Mouse (Mus musculus): ENCODE data around the gene Smim27. TPM values are rescaled to one million over a fixed set of nuclear protein-coding genes. Genes with fewer than 3 reads are reported as not detected.

The Smim27 gene
- 6.5 TPM for polyA plus RNA-seq (2015; fragmentation: Illumina TruSeq; extraction: RNeasy Lipid Tissue Mini Kit (QIAGEN cat#74804); ENCODE audit: insufficient read depth, low read depth, low replicate concordance)

DNA sequence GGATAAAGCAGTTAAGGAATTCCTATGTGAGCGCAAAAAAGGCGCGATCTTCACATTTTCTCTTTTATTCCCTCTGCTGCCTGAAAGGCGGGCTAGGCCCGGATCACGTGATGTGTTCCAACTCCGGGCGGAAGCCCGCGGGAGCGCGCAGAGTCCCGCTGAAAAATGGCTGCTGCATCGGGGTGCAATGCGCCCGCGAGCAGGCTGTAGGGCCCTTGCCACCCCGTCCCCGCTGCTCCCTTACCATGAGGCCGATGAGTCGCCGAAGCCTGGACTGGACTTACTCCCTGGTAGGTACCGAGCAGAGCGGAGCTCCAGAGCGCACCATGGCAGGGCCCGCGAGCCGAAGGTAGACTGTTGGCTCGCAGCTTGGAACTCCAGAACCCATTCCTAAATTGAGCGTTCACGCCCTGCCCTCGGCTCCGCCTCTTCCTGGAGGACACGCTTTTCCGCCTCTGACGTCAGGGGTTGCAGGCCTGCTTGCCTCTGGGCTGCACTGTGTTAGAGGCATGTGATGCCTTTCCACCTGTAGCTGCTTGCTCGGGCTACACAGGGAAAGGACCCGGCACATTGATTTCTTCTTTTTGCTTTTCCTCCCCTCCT is at the start of gene Smim27, which contains the start of gene Topors:
Gene Smim27 (plus strand): TSS at position 150 of the 603 bp plus-strand sequence.
Gene Topors (minus strand): TSS at position 421 of the 603 bp plus-strand sequence.

DNA sequence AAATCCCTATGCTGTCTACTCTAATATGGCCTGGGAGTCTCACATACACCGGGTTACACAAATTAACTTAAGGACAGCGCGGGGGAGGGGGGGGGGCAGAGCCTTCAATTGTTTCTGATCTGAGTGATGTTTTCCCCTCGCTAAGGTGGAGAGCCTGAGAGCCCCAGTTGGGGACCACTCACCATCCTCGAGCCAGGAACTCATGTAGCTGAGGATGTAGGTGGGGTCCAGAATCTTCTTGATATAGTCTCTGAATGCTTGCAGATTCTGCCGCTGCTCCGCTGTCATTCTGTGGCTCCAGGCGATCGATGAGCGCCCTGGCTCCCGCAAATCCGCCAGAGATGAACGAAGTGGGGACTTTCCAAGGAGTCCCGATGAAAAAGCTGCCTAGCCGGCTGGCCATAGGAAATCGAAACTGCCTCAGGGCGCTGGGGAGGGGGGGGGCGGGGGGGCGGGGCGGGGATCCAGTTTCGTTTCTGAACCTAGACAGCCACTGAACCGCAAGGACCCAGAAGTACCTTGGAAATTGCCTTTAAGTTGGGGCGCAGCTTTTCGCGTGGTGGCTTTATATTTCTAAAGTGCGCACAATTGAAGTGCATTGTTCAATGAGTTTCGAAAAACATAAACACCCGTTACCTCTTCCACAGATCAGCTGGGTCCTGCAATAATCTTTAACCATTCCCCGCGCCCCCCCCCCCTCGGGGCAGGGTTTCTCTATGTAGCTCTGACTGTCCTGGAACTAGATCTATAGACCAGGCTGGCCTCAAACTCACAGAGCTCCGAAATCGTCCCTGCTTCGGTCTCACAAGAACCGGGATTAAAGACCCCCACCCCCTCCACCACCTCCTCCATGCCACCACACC is 29.7 kb upstream of the Smim27 start, which contains the start of gene Ddx58:
Gene Ddx58 (minus strand): TSS at position 420 of the 863 bp plus-strand sequence.

GRCm38 (mm10) chr4:40279276-40279900 is 10.0 kb downstream of the Smim27 start, which contains the start of gene Ndufb6:
TSS of gene Ndufb6 (minus strand) at chr4:40279421.

Other genes starting within 250 kb of the Smim27 start
- 7.8 TPM for gene Aco1, start 126.5 kb upstream of the Smim27 start, polyA plus RNA-seq (2015; fragmentation: Illumina TruSeq; extraction: RNeasy Lipid Tissue Mini Kit (QIAGEN cat#74804); ENCODE audit: insufficient read depth, low read depth, low replicate concordance)
- gene Ddx58, start 29.8 kb upstream of the Smim27 start, polyA plus RNA-seq (2015; fragmentation: Illumina TruSeq; extraction: RNeasy Lipid Tissue Mini Kit (QIAGEN cat#74804); ENCODE audit: insufficient read depth, low read depth, low replicate concordance): 10.2 TPM
- 4.0 TPM for gene Topors, start 271 bp downstream of the Smim27 start, polyA plus RNA-seq (2015; fragmentation: Illumina TruSeq; extraction: RNeasy Lipid Tissue Mini Kit (QIAGEN cat#74804); ENCODE audit: insufficient read depth, low read depth, low replicate concordance)
- gene Ndufb6, start 9.8 kb downstream of the Smim27 start, polyA plus RNA-seq (2015; fragmentation: Illumina TruSeq; extraction: RNeasy Lipid Tissue Mini Kit (QIAGEN cat#74804); ENCODE audit: insufficient read depth, low read depth, low replicate concordance): 25.8 TPM
- gene Tmem215, start 202.6 kb downstream of the Smim27 start, polyA plus RNA-seq (2015; fragmentation: Illumina TruSeq; extraction: RNeasy Lipid Tissue Mini Kit (QIAGEN cat#74804); ENCODE audit: insufficient read depth, low read depth, low replicate concordance): 5.4 TPM